Mouse (Mus musculus) intestine, postnatal 0 days (tissue): ENCODE measurements around the gene Tssk6. TPM values are rescaled to one million over a fixed set of nuclear protein-coding genes. Genes with fewer than 3 reads are reported as not detected.

Experiments
- ATAC-seq: fragments of 200-750 bp; cut with Nextera tagmentation; 2 replicates; pipeline ENCODE4 v1.8.0; 2017; ENCODE audit warnings: mild to moderate bottlenecking, moderate TSS enrichment, moderate library complexity
- H3K27ac ChIP-seq: fragments of 300-500 bp; sonication (generic); 2 replicates; pipeline ENCODE4 v1.5.1; 2014; ENCODE audit warnings: mild to moderate bottlenecking, low read depth, low read length, moderate library complexity
- H3K27me3 ChIP-seq: fragments of 300-500 bp; sonication (generic); replicated peaks from 2 replicates; pipeline ENCODE4 v1.6.1; 2014; ENCODE audit warnings: low read length, mixed read lengths; ENCODE audit not compliant: control insufficient read depth, insufficient read depth
- H3K36me3 ChIP-seq: fragments of 300-500 bp; sonication (generic); 2 replicates; pipeline ENCODE4 v1.6.1; 2014; ENCODE audit warnings: mild to moderate bottlenecking, moderate library complexity; ENCODE audit not compliant: control insufficient read depth, insufficient read depth
- H3K4me1 ChIP-seq: fragments of 300-500 bp; sonication (generic); replicated peaks from 2 replicates; pipeline ENCODE4 v1.6.1; 2014; ENCODE audit warnings: antibody characterized with exemption, low read length, mixed read lengths; ENCODE audit not compliant: control insufficient read depth, insufficient read depth
- H3K4me2 ChIP-seq: fragments of 300-500 bp; sonication (generic); replicated peaks from 2 replicates; pipeline ENCODE4 v1.6.1; 2014; ENCODE audit warnings: low read depth, mild to moderate bottlenecking, moderate library complexity
- H3K4me3 ChIP-seq: fragments of 300-500 bp; sonication (generic); 2 replicates; pipeline ENCODE4 v1.5.1; 2014; ENCODE audit warnings: low read depth, low read length
- H3K9ac ChIP-seq: fragments of 300-500 bp; sonication (generic); 2 replicates; pipeline ENCODE4 v1.6.1; 2014; ENCODE audit warnings: mild to moderate bottlenecking, low read depth, low read length
- H3K9me3 ChIP-seq: fragments of 300-500 bp; sonication (generic); 2 replicates; pipeline ENCODE4 v1.6.1; 2016; ENCODE audit warnings: mixed run types; ENCODE audit not compliant: control insufficient read depth
- CTCF ChIP-seq: sonication (generic); IDR thresholded peaks from 2 replicates; pipeline ENCODE4 v1.5.1; 2016; ENCODE audit warnings: low read depth, mild to moderate bottlenecking, control low read depth, antibody characterized with exemption, moderate library complexity
- WGBS: fragments of 180-500 bp; shearing (Covaris S2); extraction: QIAGEN DNeasy Blood & Tissue Kit; methylation state at CpG from one replicate; pipeline ENCODE4 v1.1.7; 2014; 5-methylcytosine and 5-hydroxymethylcytosine counted together
- polyA plus RNA-seq: library from polyadenylated mRNA; unstranded; fragments of >200 nt; fragmentation: Nextera tagmentation; extraction: Ambion mirVana; gene quantifications from 2 replicates; pipeline ENCODE4 v1.2.1, GENCODE M21; 2015

Tssk6 gene
- polyA plus RNA-seq, 1 experiment from 2014 or later = 2.3 TPM

GRCm38 (mm10) chr8:69888902-69889301, 13.1 kb upstream of the Tssk6 start:
- H3K27me3 ChIP-seq = peaks cover 68% of the 10 kb centered on the region

GRCm38 (mm10) chr8:69890813-69891241, 11.2 kb upstream of the Tssk6 start:
- no peaks in the 10 kb centered on the region for H3K9me3 ChIP-seq
- no peak overlapping the region for H3K9ac ChIP-seq
- no peak overlapping the region for H3K27ac ChIP-seq
- H3K4me3 ChIP-seq = no peak overlapping the region
- no peak for ATAC-seq
- H3K36me3 ChIP-seq = peaks cover 31% of the 10 kb centered on the region; the same call in 1 of the 2 replicates
- H3K4me1 ChIP-seq = peaks cover 4% of the 10 kb centered on the region; the same call in 1 of the 2 replicates
- no peak overlapping the region for H3K4me2 ChIP-seq
- 52% methylated on average over 19 of the region's 19 CpGs for WGBS
- peaks cover 48% of the 10 kb centered on the region for H3K27me3 ChIP-seq
- TF ChIP-seq CTCF = peak; percentile 84

More at GRCm38 (mm10) chr8:69888902-69889301, 13.1 kb upstream of the Tssk6 start:
- Histone ChIP-seq H3K9me3 (no peaks in the 10 kb centered on the region), H3K4me2 (peak overlapping the region; percentile 51), H3K4me1 (peaks cover 4% of the 10 kb centered on the region; the same call in 1 of the 2 replicates), H3K36me3 (peaks cover 19% of the 10 kb centered on the region; the same call in 1 of the 2 replicates), H3K9ac (no peak overlapping the region), H3K27ac (no peak overlapping the region), H3K4me3 (peak overlapping the region; percentile 32)
- 2% methylated on average over 32 of the region's 32 CpGs for WGBS
- no peak for TF ChIP-seq CTCF
- ATAC-seq = no peak

GRCm38 (mm10) chr8:69893863-69894262, 8.1 kb upstream of the Tssk6 start:
- peaks cover 2% of the 10 kb centered on the region; the same call in 1 of the 2 replicates for H3K4me1 ChIP-seq
- WGBS = 50% methylated on average over 17 of the region's 17 CpGs
- ATAC-seq = peak; percentile 29; the same call in 1 of the 2 replicates
- no peak overlapping the region for H3K27ac ChIP-seq
- H3K9ac ChIP-seq = no peak overlapping the region
- H3K27me3 ChIP-seq = peaks cover 18% of the 10 kb centered on the region
- peak; percentile 77 for TF ChIP-seq CTCF
- no peak overlapping the region for H3K4me3 ChIP-seq
- H3K36me3 ChIP-seq = peaks cover 36% of the 10 kb centered on the region; the same call in 1 of the 2 replicates
- H3K4me2 ChIP-seq = no peak overlapping the region
- no peaks in the 10 kb centered on the region for H3K9me3 ChIP-seq

- no peak for TF ChIP-seq CTCF
- WGBS = 70% methylated on average over 6 of the region's 6 CpGs
- Histone ChIP-seq H3K9me3 (no peaks in the 10 kb centered on the region), H3K4me3 (no peak overlapping the region), H3K27me3 (peaks cover 8% of the 10 kb centered on the region), H3K27ac (no peak overlapping the region), H3K4me2 (no peak overlapping the region), H3K36me3 (peaks cover 36% of the 10 kb centered on the region; the same call in 1 of the 2 replicates), H3K9ac (no peak overlapping the region), H3K4me1 (peaks cover 2% of the 10 kb centered on the region; the same call in 1 of the 2 replicates)
- ATAC-seq = no peak
Observed at GRCm38 (mm10) chr8:69894836-69895332, 7.1 kb upstream of the Tssk6 start.

GRCm38 (mm10) chr8:69895772-69896451, 6.1 kb upstream of the Tssk6 start:
- peaks cover 5% of the 10 kb centered on the region; the same call in 1 of the 2 replicates for H3K4me1 ChIP-seq
- H3K27ac ChIP-seq = no peak overlapping the region
- no peak for TF ChIP-seq CTCF
- no peaks in the 10 kb centered on the region for H3K9me3 ChIP-seq
- ATAC-seq = no peak
- no peak overlapping the region for H3K4me2 ChIP-seq
- H3K36me3 ChIP-seq = peaks cover 36% of the 10 kb centered on the region; the same call in 1 of the 2 replicates
- no peaks in the 10 kb centered on the region for H3K27me3 ChIP-seq
- no peak overlapping the region for H3K4me3 ChIP-seq
- WGBS = 72% methylated on average over 4 of the region's 4 CpGs
- no peak overlapping the region for H3K9ac ChIP-seq

GRCm38 (mm10) chr8:69897857-69898256, 4.1 kb upstream of the Tssk6 start:
- no peak overlapping the region for H3K4me3 ChIP-seq
- H3K9me3 ChIP-seq = no peaks in the 10 kb centered on the region
- no peak for TF ChIP-seq CTCF
- no peak for ATAC-seq
- peaks cover 5% of the 10 kb centered on the region; the same call in 1 of the 2 replicates for H3K4me1 ChIP-seq
- H3K36me3 ChIP-seq = peaks cover 28% of the 10 kb centered on the region; the same call in 1 of the 2 replicates
- no peak overlapping the region for H3K9ac ChIP-seq
- no peak overlapping the region for H3K27ac ChIP-seq
- no peak overlapping the region for H3K4me2 ChIP-seq
- no peaks in the 10 kb centered on the region for H3K27me3 ChIP-seq
- WGBS = 76% methylated on average over 6 of the region's 6 CpGs
